Mouse (Mus musculus): ENCODE results near the gene Abhd12. TPM values are rescaled to one million over a fixed set of nuclear protein-coding genes. Genes with fewer than 3 reads are reported as not detected.
A peak's percentile ranks its signal among the peaks of the same experiment; 100 is the strongest.
"Not testable (repeated sequence)": the region's sequence is repeated elsewhere in the genome, so short reads cannot be mapped to it uniquely, and the experiment has no call there.

Gene Abhd12
- polyA plus RNA-seq, 1 experiment from 2014 or later, result 78.5 TPM

DNA sequence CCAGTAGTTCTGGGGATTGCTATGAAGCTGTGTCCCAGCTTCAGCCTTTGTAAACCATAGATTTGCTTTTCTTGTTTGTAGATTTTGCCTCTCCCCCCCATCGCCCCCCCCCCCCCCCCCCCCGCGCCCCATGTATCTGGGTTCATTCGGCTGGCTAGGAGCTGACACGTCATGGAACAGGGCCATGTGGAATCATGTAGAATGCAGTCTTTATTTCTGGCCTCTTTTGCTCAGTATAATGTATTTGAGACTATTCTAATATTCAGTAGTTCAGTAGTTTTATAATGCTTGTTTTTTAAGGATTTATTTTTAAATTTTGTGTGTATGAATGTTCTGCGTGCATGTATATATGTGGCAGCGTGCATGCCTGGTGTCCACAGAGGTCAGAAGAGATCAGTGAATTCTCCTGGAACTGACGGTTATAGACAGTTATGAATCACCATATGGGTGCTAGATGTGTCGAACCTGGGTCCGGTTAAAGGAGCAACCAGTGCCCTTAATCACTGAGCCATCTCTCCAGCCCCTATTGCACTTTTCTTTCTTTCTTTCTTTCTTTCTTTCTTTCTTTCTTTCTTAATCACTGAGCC, 5.8 kb upstream of the Abhd12 start:
- no peak for TF ChIP-seq CTCF (IDR thresholded peaks at IDR 0.05)
- CTCF ChIA-PET, result interaction anchor here (0.6 to 1.3 kb wide), 2 partner anchors 13 to 44 kb away, joined by 3 read pairs; no protein-coding TSS in a partner anchor
- no peak for ATAC-seq

DNA sequence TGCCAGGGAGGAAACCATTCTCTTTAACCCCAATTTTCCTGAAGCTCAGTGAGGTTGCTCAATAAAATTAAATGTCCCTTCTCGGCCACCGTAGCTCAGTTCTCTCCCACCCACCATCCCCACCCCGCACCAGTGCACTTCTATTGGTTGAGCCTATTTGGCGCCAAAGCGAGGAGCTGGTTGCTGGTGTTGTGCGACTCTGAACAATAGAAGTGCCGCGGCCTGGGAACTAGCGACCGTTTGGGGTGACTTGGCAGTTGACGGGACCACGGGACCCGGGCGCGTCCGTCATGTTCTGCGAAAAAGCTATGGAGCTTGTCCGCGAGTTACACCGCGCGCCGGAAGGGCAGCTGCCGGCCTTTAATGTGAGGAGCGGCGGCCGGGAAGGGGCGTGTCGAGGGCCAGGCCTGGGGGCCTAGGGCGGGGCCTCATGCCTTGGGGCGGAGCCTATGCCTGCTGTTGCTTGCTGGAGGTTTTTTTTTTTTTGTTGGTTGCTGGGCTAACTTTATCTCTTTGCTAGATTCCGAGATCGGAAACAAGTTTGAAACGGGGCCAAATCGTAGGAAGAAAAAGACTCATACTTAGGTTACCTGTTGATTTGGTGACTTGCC, 5.0 kb upstream of the Abhd12 start:
- ChIA-PET POLR2A (interaction anchor here (0.7 to 1.0 kb wide), 3 partner anchors 10 to 958 kb away, joined by 3 to 6 read pairs (median 3); no protein-coding TSS in a partner anchor), CTCF (interaction anchor here (1.3 kb wide), 1 partner anchor 45 kb away, joined by 3 read pairs; no protein-coding TSS in a partner anchor)

More for the DNA sequence above, 5.8 kb upstream of the Abhd12 start:
- no peaks in the 10 kb centered on the region for H3K27me3 ChIP-seq
- in situ Hi-C loops (cut with MboI; ENCODE audit: low pct_unique_long_range_greater_than_20kb), result no loop called here
- POLR2A ChIA-PET, result interaction anchor here (0.7 to 1.0 kb wide), 2 partner anchors 9 to 27 kb away, joined by 3 to 6 read pairs; no protein-coding TSS in a partner anchor
- DNase-seq (ENCODE audit: low read depth, low spot score), result no peak

DNA sequence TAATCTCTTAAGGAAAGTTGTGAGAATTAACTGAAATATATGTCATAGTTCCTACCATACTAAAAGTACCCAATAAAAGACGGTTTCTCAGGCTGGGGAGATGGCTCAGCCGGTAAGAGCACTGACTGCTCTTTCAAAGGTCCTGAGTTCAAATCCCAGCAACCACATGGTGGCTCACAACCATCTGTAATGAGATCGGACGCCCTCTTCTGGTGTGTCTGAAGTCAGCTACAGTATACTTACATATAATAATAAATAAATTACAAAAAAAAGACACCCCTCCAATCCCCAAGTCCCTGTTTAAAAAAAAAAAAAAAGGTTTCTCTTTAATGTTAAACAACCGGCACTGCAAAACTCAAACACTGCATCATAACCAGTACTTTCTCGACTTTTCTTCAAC, 4.3 kb upstream of the Abhd12 start:
- H3K27me3 ChIP-seq; ATAC-seq; POLR2A ChIA-PET; DNase-seq (ENCODE audit: low read depth, low spot score); in situ Hi-C loops (cut with MboI; ENCODE audit: low pct_unique_long_range_greater_than_20kb): not testable (repeated sequence)
- peak; percentile 29 for TF ChIP-seq CTCF (IDR thresholded peaks at IDR 0.05)
- CTCF ChIA-PET, result interaction anchor here (0.6 kb wide), 1 partner anchor 75 kb away, joined by 3 read pairs; no protein-coding TSS in a partner anchor

More for the DNA sequence above, 5.0 kb upstream of the Abhd12 start:
- no peaks in the 10 kb centered on the region for H3K27me3 ChIP-seq
- in situ Hi-C loops (cut with MboI; ENCODE audit: low pct_unique_long_range_greater_than_20kb), result no loop called here
- no peak for TF ChIP-seq CTCF (IDR thresholded peaks at IDR 0.05)
- DNase-seq (ENCODE audit: low read depth, low spot score) (peak; percentile 74), ATAC-seq (peak; percentile 89)

DNA sequence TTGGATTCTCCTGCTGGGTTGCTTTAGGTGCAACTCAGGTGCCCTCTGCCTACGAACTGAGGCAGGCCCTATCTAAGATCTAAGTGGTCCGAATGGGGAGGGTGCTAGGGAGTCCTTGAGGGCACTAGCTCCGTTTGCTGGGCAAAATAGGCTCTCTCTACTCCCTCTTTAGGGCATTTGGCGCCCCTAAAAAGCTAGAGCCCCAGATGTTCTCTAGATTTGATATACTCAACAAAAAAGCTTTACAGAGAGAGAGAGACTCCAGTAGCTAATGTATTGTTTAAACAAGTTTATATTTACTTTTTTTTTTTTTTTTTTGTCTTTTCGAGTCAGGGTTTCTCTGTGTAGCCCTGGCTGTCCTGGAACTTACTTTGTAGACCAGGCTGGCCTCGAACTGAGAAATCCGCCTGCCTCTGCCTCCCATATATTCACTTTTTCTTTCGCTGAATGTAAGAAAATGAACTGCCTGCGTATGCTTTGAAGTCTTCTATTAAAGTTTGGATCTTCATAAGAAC, 452 bp upstream of the Abhd12 start, which contains the start of gene Gins1:
Gene Gins1, plus strand, starts transcription at position 465 of the 515 bp plus-strand sequence.
- TF ChIP-seq CTCF (IDR thresholded peaks at IDR 0.05), result peak; percentile 22
- DNase-seq (ENCODE audit: low read depth, low spot score) (no peak), ATAC-seq (no peak)
- POLR2A ChIA-PET, result interaction anchor here (1.3 kb wide), 1 partner anchor 67 kb away, joined by 3 read pairs; no protein-coding TSS in a partner anchor
- H3K27me3 ChIP-seq, result no peaks in the 10 kb centered on the region
- CTCF ChIA-PET, result interaction anchor here (0.9 to 1.0 kb wide), 2 partner anchors 34 to 97 kb away, joined by 3 to 4 read pairs; no protein-coding TSS in a partner anchor
- in situ Hi-C loops (cut with MboI; ENCODE audit: low pct_unique_long_range_greater_than_20kb), result no loop called here

DNA sequence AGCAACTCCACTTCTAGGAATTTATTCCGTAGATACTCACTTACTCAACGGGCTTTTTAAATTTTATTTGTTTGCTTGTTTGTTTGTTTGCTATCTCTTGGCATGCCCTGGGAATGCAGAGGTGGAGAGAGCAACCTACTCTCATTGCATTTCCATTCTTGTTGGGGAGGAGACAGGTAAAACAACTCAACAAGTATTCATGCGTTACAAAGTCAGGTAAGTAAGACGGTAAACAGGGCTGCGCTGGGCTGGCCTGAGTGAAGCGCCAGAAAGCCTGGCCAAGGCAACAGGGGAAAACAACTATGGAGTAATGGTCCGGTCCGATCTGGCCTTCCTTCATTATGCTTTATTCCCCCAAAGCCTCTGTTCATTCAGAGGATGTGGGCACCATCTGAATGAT, 2.2 kb downstream of the Abhd12 start:
- no peak for ATAC-seq
- ChIA-PET CTCF (no interaction called here), POLR2A (no interaction called here)
- no peak for DNase-seq (ENCODE audit: low read depth, low spot score)
- H3K27me3 ChIP-seq, result no peaks in the 10 kb centered on the region
- in situ Hi-C loops (cut with MboI; ENCODE audit: low pct_unique_long_range_greater_than_20kb), result no loop called here
- TF ChIP-seq CTCF (IDR thresholded peaks at IDR 0.05), result no peak

DNA sequence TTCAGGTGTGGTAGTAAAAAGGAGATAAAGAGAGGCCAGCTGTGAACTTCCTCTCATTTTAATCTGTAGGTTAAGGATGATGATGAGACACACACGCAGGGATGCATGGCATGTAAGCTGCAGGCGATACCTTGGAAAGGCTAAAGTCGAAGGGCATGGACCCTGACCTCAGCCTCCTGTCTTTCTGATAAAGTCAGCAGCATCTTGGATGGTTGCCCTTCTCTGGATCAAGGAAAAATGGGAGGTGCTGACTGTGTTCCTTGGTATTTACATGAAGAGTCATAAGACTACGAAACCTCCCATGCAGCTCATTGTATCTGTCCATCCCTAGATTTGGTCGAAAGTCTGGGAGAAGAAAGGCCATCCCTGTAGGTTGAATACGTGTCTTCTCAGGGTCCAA, 4.2 kb downstream of the Abhd12 start:
- DNase-seq (ENCODE audit: low read depth, low spot score), result no peak
- ChIA-PET POLR2A (interaction anchor here (0.7 kb wide), 1 partner anchor 31 kb away, joined by 4 read pairs; no protein-coding TSS in a partner anchor), CTCF (no interaction called here)
- no peak for TF ChIP-seq CTCF (IDR thresholded peaks at IDR 0.05)
- H3K27me3 ChIP-seq, result no peaks in the 10 kb centered on the region
- ATAC-seq, result no peak
- in situ Hi-C loops (cut with MboI; ENCODE audit: low pct_unique_long_range_greater_than_20kb), result no loop called here

DNA sequence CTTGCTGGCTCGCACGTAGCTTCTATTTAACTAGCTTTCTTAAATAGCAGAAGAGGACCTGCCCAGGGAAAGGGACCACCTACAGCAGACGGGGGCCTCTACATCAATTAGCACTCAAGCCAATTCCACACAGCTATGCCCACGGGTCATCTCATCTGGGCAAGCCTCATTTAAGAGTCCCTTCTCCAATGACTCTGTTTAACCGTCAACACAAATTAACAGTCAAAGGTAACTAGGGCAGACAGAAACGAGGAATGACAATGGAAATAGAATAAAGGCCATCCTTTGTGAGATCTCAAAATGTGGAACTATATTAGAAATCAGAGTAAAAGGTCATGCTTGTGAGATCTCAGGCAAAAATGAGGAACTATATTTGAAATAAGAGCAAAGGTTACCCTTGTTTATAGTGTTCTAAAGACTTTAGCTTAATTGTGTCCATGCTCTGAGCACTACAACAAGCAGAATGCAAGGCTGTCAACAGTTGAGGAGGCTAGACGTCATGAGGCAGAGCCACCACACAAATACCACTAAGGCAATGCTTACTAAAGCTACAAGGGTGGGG, 8.8 kb downstream of the Abhd12 start:
- in situ Hi-C loops (cut with MboI; ENCODE audit: low pct_unique_long_range_greater_than_20kb), result no loop called here
- POLR2A ChIA-PET, result interaction anchor here (0.8 kb wide), 1 partner anchor 30 kb away, joined by 12 read pairs; no protein-coding TSS in a partner anchor
- H3K27me3 ChIP-seq, result no peaks in the 10 kb centered on the region
- CTCF ChIA-PET, result no interaction called here
- TF ChIP-seq CTCF (IDR thresholded peaks at IDR 0.05), result no peak
- ATAC-seq (no peak), DNase-seq (ENCODE audit: low read depth, low spot score) (no peak)

DNA sequence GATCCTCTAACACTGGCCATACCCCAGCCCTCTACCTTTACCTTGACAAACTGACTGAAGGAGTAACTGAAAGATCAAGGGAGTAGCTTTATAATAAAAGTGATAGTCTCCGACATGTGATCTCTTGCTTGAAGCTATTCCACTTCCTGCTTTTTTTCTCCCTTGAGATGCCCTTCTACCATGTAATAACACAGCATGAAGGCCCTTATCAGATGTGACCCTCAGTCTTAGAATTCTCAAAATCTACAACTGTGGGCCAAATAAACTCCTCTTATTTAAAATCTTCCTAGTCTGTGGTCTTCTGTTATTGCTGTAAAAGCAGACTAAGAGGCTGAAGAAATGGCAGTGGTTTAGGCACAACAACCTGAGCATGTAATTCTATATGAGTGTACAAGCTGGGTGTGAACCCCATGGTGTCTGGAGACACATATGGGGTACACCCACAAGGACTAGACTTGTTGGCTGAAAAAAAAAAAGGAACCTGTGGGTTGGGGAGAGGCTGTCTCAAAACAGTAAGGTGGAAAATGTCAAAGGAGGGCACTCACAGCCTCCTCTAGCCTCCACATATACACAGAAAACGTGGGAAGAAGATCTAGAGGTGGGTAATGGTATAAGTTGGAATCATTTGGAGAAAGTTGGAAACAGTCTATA, 9.8 kb downstream of the Abhd12 start:
- no peaks in the 10 kb centered on the region for H3K27me3 ChIP-seq
- CTCF ChIA-PET, result interaction anchor here (1.4 kb wide), 1 partner anchor 25 kb away, joined by 4 read pairs; no protein-coding TSS in a partner anchor
- ATAC-seq, result no peak
- in situ Hi-C loops (cut with MboI; ENCODE audit: low pct_unique_long_range_greater_than_20kb), result no loop called here
- POLR2A ChIA-PET, result interaction anchor here (0.8 kb wide), 1 partner anchor 31 kb away, joined by 12 read pairs; no protein-coding TSS in a partner anchor
- DNase-seq (ENCODE audit: low read depth, low spot score), result no peak
- no peak for TF ChIP-seq CTCF (IDR thresholded peaks at IDR 0.05)

DNA sequence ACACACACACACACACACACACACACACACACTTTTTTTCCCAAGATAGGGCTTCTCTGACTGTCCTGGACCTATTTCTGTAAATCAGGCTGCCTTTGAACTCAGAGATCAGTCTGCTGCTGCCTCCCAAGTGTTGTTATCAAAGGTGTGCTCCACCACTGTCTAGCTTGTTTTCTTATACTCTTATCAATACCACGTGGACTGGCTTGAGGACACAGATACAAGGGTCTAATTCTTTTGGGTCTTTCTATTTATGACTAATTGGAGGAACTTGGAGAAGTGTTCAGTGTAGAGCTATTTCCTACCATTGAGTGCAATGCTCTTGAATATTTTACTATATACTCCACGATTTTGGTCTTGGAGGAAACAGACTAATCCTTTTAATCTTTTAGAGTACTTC, 17.2 kb downstream of the Abhd12 start:
- TF ChIP-seq CTCF (IDR thresholded peaks at IDR 0.05), result no peak
- ChIA-PET POLR2A (interaction anchor here (0.6 kb wide), 1 partner anchor 13 kb away, joined by 4 read pairs; no protein-coding TSS in a partner anchor), CTCF (interaction anchor here (1.0 kb wide), 1 partner anchor 35 kb away, joined by 3 read pairs; no protein-coding TSS in a partner anchor)
- DNase-seq (ENCODE audit: low read depth, low spot score) (no peak), ATAC-seq (no peak)
- no peaks in the 10 kb centered on the region for H3K27me3 ChIP-seq
- in situ Hi-C loops (cut with MboI; ENCODE audit: low pct_unique_long_range_greater_than_20kb), result no loop called here

DNA sequence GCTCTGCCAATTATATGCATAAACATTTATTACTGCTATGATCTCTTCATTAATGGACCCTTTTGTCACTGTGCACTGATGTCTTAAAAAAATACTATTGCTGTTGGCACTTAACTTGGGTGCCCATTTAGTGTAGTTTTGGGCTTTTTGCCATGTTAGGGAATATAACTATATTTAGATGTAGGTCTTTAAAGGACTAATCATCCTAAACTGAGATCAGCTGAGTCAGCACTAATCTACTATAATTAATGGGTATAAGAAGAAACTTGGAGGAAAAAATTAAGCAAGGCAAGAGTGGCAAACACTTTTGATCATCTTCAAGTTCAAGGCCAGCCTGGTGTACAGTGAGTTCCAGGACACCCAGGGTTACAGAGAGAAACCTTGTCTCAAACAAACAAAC, 18.2 kb downstream of the Abhd12 start:
- POLR2A ChIA-PET, result no interaction called here
- TF ChIP-seq CTCF (IDR thresholded peaks at IDR 0.05), result no peak
- H3K27me3 ChIP-seq, result no peaks in the 10 kb centered on the region
- DNase-seq (ENCODE audit: low read depth, low spot score) (no peak), ATAC-seq (no peak)
- in situ Hi-C loops (cut with MboI; ENCODE audit: low pct_unique_long_range_greater_than_20kb), result no loop called here
- CTCF ChIA-PET, result interaction anchor here (1.0 kb wide), 1 partner anchor 34 kb away, joined by 3 read pairs; no protein-coding TSS in a partner anchor

Measured in Patski (cell line).